Mouse (Mus musculus): ENCODE data around the gene Lbx1.

The Lbx1 gene

DNA sequence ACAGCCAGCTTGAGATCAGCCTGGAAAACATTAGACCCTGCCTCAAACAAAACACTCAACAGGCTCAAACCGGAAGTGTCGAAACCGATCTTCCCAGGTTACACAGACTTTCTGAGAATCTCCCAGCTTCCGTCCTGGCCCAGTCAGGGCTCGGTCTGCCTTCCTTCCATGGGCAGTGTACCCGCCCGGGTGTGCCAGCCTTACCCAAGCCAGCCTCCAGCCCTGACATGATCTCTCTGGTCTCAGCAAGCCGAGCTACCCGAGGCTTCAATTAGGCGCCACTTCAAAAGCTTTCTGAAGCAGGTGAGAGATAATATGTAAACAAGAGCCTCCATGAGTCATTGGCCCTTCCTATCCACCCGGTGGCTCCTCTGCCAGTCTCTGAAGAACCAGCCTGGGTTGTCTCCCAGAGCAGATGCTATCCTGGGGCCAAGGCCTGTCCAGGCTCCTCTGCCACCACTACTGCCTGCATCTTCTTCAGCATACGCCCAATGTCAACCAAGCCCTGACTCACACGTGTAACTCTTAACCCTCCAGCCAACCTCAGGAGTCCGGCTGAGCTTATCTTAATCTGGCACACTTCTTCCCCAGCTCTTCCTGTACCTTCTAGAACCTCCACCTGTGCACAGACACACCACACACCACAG is 25.7 kb downstream of the Lbx1 start:
- DNase-seq: no peak

DNA sequence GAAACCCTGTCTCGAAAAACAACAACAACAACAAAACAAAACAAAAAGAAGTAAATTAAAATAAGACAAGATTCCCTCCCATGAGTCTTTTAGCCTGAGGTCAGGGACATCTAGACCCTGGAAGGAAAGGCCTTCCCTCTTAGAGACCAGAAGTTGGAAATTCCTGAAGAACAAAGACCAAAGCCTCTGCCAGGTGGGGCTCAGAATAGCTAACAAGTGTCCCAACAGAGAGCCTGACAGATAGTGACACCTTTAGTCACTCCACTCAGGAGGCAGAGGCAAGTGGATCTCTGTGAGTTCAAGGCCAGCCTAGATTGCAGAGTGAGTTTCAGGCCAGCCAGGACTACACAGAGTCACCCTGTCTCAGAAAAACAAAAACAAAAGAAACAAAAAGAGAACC is 26.4 kb downstream of the Lbx1 start:
- DNase-seq: no peak

GRCm38 (mm10) chr19:45208438-45209060 is 27.1 kb downstream of the Lbx1 start:
- no peak for DNase-seq

DNA sequence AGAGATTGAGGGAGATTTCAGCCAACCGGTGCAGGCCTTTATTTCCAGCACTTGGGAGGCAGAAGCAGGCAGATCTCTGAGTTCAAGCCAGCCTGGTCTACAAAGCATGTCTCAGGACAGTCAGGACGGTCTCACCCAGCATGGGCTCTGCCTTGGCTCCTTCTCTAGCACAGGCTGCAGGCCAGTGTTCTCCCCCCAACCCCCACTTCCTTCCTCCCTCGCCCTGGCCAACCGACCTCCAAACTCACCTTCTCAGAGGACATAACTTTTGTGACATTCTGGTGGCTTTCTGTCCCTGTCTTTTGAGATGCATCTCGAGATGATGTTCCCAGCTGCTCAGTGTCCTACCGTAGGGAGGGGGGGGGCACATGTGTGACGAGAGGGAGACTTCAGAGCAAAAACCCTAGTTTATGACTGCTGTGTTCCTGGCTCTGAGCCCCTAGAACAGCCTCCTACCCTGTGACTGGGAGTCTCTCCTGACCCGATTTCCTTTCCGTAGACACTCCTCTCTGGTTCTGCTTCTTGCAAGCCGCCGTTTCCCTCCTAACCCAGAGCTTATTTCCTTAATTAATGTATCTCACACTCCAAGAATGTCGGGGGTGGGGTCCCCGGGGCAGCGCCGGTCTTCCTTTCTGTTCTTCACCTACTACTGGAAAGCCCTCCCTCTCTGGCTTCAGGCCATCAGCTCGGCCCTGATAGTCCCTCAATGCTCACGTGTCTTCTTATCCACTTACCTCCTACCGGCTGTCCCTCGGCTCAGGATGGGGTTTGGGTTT is 27.8 kb downstream of the Lbx1 start:
- DNase-seq: no peak

- DNase-seq: no peak
Observed at GRCm38 (mm10) chr19:45207153-45207552, 28.5 kb downstream of the Lbx1 start.

DNA sequence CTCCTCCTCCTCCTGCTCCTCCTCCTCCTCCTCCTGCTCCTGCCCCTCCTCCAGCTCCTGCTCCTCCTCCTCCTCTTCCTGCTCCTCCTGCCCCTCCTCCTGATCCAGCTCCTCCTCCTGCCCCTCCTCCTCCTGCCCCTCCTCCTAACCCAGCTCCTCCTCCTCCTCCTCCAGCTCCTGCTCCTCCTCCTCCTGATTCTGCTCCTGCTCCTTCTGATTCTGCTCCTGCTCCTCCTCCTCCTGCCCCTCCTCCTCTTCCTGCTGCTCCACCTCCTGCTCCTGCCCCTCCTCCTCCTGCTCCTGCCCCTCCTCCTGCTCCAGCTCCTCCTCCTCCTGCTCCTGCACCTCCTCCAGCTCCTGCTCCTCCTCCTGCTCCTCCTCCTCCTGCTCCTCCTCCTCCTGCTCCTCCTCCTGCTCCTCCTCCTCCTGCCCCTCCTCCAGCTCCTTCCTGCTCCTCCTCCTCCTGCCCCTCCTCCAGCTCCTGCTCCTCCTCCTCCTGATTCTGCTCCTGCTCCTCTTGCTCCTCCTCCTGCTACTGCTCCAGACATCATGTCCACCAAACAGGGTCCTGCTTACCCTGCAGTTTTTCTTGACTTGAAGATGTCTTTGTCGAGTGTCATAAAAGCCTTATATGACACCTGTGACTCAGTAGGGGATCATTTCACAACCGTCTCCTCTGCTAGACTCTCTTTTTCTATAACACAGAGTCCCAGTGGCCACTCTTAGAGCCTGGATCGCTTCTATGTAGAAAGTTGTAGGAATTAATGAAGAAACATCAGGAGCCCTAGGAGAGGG is 30.1 kb downstream of the Lbx1 start:
- DNase-seq: no peak

DNA sequence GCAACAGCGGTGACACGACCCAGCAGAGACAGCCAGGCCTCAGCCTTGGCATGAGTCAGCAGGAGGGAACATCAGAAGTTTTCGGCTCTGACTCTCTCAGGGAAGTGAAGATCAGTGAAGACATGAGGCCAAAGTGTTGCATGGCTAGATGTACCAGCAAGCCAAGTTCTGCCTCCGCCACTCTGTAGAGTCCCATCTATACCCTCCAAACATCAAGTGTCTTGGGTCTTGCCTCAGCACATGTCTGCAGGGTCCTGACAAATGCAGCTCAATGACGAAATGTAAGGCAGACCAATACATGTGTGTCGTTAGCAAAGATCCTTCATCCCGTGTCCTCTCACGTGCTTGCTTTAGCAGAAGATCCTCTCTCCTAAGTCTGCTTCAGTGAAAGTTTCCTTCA is 38.6 kb downstream of the Lbx1 start:
- DNase-seq: no peak

DNA sequence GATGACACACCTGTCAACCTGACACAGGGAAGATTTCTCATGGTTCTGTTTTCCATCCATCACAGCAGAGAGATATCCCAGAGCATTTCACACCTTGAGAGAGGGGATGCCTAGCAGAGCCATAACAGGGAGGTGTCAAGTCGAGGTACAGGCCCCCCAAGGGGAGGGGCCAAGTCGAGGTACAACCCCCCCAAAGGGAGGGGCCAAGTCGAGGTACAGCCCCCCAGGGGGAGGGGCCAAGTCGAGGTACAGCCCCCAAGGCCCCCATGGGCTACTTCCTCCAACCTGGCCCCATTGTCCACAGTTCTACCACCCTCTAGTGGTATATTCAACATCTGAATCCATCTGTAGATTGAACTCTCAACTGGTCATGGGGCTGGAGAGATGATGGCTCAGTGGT is 41.0 kb downstream of the Lbx1 start:
- DNase-seq: no peak

Measured in cerebellum, adult 11 months (tissue).